Mouse (Mus musculus): ENCODE data around the gene Sh3rf3.

The Sh3rf3 gene

GRCm38 (mm10) chr10:58915301-58916245, 102.4 kb downstream of the Sh3rf3 start:
- no peak for DNase-seq (ENCODE audit: low read depth, low spot score)

GRCm38 (mm10) chr10:58921643-58922188, 108.6 kb downstream of the Sh3rf3 start:
- no peak for DNase-seq (ENCODE audit: low read depth, low spot score)

- no peak for DNase-seq (ENCODE audit: low read depth, low spot score)
Observed at GRCm38 (mm10) chr10:58922216-58922829, 109.2 kb downstream of the Sh3rf3 start.

- DNase-seq (ENCODE audit: low read depth, low spot score), result no peak
Observed at GRCm38 (mm10) chr10:58922993-58923392, 109.8 kb downstream of the Sh3rf3 start.

GRCm38 (mm10) chr10:58926578-58926977, 113.4 kb downstream of the Sh3rf3 start:
- DNase-seq (ENCODE audit: low read depth, low spot score), result no peak

GRCm38 (mm10) chr10:58928952-58929442, 115.8 kb downstream of the Sh3rf3 start:
- no peak for DNase-seq (ENCODE audit: low read depth, low spot score)

- DNase-seq (ENCODE audit: low read depth, low spot score), result peak; percentile 4
Observed at GRCm38 (mm10) chr10:58932151-58932773, 119.1 kb downstream of the Sh3rf3 start.

GRCm38 (mm10) chr10:58935606-58936005, 122.4 kb downstream of the Sh3rf3 start:
- DNase-seq (ENCODE audit: low read depth, low spot score), result no peak

- no peak for DNase-seq (ENCODE audit: low read depth, low spot score)
Observed at GRCm38 (mm10) chr10:58936441-58936860, 123.3 kb downstream of the Sh3rf3 start.

GRCm38 (mm10) chr10:58937521-58937920, 124.4 kb downstream of the Sh3rf3 start:
- DNase-seq (ENCODE audit: low read depth, low spot score), result no peak

GRCm38 (mm10) chr10:58942819-58943218, 129.7 kb downstream of the Sh3rf3 start:
- DNase-seq (ENCODE audit: low read depth, low spot score), result no peak

GRCm38 (mm10) chr10:58943661-58944400, 130.7 kb downstream of the Sh3rf3 start:
- no peak for DNase-seq (ENCODE audit: low read depth, low spot score)

GRCm38 (mm10) chr10:58944930-58945329, 131.8 kb downstream of the Sh3rf3 start:
- no peak for DNase-seq (ENCODE audit: low read depth, low spot score)

GRCm38 (mm10) chr10:58949770-58950638, 136.8 kb downstream of the Sh3rf3 start:
- no peak for DNase-seq (ENCODE audit: low read depth, low spot score)

GRCm38 (mm10) chr10:58960193-58960592, 147.0 kb downstream of the Sh3rf3 start:
- DNase-seq (ENCODE audit: low read depth, low spot score), result no peak

GRCm38 (mm10) chr10:58968236-58968635, 155.1 kb downstream of the Sh3rf3 start:
- no peak for DNase-seq (ENCODE audit: low read depth, low spot score)

- DNase-seq (ENCODE audit: low read depth, low spot score), result no peak
Observed at GRCm38 (mm10) chr10:58969351-58969750, 156.2 kb downstream of the Sh3rf3 start.

GRCm38 (mm10) chr10:58972115-58972514, 159.0 kb downstream of the Sh3rf3 start:
- DNase-seq (ENCODE audit: low read depth, low spot score), result no peak

- DNase-seq (ENCODE audit: low read depth, low spot score), result no peak
Observed at GRCm38 (mm10) chr10:58974138-58974537, 161.0 kb downstream of the Sh3rf3 start.

GRCm38 (mm10) chr10:58979320-58979959, 166.3 kb downstream of the Sh3rf3 start:
- no peak for DNase-seq (ENCODE audit: low read depth, low spot score)
